Mouse (Mus musculus) right cerebral cortex, adult 2 months (tissue): ENCODE measurements around the gene Tmem132c.
"Not testable (repeated sequence)": the region's sequence is repeated elsewhere in the genome, so short reads cannot be mapped to it uniquely, and the experiment has no call there.

ENCODE experiments used
- DNase-seq, 2 experiments: peaks; one replicate each; pipeline ENCODE4 v3.0.0; 2021 to 2022; ENCODE audit warnings: low spot score in 2 of 2

The Tmem132c gene

DNA sequence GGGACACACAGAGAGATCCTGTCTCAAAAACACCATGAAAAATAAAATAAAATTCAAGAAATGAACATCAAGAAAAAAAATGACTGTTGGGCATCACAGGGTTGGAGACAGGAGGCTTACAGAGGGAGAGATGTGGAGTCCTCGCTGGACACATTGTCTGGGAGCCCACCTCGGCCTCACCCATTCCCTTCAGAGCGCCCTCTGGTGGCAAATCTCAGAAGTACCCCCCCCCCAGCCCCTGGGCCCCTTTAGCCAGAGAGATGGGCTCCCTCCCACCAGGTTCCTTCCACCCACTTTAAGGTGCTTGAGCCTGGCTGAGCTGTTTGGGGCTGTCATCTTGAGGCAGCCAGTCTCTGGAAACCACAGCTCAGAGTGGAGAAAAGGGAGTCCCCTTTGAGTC is 99.5 kb downstream of the Tmem132c start:
- no peak for DNase-seq

DNA sequence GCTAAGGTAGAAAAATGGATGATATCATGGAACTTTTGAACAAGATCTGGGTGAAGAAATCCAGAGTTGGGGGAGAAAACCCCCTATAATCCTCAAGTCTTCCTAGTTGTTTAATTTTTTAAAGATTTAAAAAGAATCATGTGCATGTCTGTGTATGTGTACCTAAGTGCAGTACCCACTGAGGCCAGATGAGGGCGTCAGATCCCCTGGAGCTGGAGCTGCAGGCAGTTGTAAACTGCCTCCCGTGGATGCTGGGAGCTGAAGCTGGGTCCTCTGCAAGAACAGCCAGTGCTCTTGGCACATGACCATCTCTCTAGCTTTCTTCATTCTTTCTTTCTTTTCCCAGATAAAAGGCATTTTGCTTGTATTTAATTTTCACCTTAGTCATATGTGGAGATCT is 103.1 kb downstream of the Tmem132c start:
- no peak for DNase-seq

DNA sequence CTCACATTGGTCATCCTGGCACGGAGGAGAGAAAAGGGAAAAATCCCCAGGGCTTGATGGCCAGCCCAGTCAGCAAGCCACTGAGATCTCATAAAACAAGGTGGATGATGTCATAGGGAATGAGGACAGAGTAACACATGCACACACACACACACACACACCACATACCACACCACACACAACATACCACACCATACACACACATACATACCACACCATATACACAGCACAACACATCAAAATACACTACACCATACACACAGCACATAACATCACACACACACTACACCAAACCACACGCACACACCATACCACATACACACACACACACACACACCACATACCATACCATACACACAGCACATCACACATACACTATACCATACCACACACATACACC is 104.8 kb downstream of the Tmem132c start:
- no peak for DNase-seq

DNA sequence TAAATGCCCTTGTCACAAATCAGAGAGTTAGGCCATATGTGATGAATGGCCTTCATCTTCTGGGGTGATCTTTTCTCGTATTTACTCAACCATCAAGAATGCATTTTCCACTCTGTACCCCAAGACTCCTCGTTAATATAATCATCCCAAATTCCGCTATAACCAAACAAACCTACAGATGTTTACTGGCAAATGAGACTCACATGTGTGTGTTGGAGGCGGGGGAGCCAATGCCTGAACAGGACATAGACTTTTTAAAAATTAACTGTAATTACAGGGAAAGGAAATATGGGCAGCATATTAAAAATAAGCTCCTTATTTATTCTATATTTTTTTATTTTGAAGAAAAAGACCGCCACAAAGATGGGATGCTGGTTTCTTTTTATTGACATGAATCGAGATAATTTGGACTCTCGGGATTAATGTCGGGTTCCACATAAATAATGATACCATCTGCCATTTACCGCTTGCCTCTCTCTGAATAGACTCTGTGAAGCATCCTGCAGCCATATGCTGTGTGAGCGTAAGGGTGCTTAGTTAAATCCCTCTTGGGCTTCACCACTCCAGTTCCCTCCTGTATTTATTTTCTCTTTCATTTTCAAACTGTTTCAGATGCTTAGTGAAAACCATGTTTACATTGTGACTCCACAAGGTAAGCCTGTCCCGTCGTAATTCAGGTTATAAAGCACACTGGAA is 105.6 kb downstream of the Tmem132c start:
- no peak for DNase-seq

DNA sequence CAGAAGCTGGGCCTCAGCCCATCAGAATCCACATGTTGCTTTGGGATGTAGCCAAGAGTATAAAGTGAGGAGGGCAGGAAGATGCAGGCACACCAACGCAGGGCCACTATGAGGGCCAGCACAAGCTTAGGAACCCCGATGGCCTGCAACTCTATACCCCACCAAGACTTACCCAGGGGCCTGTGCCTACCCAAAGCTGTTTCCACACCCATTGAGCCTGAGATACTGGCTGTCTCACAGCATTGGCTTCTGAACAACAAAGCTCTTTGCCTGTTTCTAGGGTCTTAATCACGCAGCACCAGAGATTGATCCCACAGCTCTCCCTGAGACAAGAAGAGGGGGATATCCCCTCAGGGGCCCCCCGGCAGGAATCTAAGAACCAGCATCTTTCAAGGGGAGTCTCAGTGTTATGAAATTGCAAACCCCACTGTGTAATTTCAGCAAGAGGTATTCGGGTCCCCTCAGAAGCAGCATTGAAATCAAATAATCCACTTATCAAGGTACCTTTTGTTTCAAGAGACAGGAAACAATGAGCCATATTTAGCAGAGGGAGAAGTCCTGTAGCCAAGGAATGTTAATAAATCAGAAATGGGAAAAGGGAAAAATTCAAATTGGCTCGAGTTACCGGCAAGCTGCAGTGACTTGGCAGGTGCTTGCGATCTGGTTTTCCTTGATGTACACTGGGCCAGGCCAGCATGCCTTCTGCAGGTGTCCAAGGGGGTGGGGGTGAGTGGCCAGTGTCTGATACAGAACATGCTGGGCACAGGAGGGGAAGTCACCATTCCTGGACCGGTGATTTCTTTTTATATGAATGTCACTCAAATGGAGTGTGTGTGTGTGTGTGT is 107.8 kb downstream of the Tmem132c start:
- DNase-seq, result no peak

DNA sequence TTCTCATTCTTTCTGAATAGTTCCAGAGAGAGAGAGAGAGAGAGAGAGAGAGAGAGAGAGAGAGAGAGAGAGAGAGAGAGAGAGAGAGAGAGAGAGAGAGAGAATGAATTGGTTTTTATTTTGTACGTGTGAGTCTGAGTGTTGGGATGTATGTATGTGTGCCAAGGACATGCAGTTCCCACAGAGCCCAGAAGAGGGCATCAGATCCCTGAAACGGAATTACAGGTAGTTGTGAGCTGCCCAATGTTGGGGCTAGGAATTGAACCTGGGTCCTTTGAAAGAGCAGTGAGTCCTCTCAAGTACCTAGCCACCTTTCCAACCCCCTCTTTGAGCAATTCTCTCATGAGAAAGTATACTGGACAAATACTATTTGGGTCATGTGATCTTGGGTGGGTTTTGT is 111.4 kb downstream of the Tmem132c start:
- no peak for DNase-seq

DNA sequence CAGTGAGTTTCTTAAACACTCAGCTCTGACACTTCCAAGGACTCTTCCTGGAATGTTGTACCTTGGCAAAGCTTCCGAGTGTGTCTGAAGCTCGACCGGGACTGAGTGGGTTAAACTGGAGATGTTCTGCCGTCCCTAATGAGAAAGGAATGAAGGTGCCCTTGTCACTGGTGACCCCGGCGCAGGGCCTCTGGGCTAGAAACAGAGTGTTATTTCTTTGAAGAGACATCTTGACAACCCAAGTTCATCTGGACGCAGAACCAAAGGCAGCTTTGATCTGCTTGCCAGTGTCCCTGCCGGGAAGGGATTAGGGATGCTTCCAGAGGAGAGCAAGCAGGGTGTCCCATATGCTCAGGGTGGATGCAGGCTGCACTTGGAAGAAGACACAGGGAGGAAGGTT is 114.2 kb downstream of the Tmem132c start:
- no peak for DNase-seq

DNA sequence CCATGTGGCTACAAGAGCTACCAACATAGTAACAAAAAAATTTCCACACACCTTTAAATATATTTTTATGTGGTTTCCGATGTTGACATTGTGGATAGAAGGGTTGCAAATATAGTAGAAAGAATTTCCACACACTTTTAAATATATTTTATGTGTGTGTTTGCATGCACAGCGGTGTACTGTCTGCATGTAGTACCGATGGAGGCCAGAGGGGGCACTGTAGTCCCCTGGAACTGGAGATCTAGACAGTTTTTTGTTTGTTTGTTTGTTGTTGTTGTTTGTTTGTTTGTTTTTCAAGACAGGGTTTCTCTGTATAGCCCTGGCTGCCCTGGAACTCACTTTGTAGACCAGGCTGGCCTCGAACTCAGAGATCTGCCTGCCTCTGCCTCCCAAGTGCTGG is 116.3 kb downstream of the Tmem132c start:
- DNase-seq, result not testable (repeated sequence)

DNA sequence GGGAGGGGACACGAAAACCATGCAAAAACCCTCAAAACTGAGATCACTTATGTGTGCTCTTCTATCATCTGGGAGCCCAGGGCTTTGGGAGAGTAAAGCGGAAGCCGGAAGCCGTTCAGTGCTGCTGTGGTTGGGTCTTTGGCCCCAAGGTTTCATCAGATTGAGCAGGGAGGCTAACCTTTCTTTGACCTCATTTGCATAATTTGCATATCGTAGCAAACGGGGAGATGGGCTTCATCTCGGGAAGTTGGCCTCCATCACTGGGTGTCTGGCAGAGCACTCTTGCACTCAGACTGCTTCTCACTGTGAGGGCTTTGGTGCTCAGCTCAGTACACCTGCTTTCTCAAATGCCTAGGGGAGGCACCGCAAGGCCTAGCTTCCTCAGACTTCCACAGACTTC is 119.5 kb downstream of the Tmem132c start:
- no peak for DNase-seq

DNA sequence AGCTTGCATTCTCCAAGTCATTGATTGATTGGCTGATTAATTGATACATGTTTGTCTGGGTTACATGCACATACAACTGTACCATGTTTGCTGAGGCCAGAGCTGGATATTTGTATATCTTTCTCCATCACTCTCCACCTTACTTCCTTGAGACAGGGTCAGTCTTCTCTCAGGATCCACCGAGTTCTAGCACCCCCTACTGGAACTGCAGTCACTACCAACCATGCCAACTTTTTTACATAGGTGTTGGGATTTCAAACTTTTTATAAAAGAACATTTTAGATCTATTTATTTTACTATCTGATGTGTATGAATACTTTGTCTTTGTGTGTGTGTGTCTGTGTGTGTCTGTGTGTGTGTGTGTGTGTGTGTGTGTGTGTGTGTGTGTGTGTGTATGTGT is 123.5 kb downstream of the Tmem132c start:
- DNase-seq, result no peak

DNA sequence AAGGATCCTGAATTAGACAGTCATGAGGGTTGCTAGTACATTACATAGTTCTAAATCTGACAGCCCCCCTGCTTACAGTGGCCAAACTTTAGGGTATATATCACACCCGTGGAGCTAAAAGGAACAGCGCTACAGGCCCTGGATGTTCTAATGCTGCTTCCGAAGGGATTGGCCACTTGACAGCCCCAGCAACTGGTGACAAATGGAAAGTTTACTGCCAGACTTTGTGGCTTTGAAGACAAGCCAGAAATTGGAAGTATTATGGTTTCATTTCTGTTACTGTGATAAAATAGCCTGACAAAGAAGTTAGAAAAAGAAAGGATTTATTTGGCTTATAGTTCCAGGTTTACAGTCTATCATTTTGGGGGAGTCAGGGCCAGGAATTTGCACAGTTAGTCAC is 126.6 kb downstream of the Tmem132c start:
- DNase-seq, result no peak

DNA sequence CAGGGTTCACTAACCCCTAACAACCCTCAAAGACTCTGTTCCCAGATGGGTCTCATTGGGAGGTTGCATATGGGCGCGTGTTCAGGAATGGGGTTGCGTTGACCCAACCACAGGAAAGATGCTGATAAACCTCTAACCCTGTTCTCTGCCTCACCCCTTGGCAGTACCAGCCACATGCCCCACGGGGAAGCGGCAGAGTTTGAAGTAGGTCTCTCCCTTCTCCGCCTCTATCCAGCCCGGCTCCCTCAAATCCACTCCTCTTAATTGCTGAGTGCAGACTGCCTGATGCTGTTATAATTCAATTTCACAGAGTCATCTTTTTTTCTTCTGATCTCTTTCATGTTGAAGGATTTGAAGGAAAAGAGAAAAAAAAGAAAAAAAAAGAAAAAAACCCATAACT is 128.2 kb downstream of the Tmem132c start:
- no peak for DNase-seq

DNA sequence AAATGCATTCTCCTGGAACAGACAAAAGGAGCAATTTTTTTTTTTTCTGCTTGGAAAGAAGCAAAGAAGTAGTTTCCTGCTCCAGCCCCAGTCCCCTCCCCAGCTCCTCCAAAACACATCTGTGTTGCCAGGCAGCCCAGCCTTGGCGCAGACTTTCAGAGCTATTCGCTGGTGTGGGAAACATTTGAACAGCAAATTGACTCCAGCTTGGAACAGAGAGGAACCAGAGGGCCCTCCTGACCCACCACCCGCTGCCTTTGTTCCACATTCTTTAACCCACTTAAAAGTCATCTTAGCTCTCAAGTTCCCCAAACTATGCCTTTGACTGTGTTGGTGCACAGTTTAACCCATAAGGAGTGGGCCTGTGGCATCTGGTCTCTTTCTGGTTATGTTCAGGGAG is 128.9 kb downstream of the Tmem132c start:
- peak; percentile 17 to 22 for DNase-seq

DNA sequence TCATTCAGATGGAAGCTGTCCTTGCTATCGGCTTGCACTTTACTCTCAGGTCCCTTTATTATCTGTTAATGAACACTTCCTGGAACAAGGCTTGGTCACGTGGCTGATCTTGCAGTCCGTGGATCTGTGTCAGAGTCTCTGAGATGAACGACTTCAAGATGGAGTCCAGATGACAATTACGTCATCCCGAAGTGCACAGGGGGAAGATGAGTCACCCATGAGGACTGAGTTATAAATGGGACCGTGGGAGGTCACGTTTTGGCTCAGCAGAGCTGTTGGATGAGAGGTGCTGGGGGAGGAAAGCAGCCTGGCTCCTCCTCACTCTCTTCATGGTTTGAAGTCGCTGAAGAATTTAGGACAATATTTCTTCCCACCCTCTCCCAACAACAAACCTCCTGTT is 132.6 kb downstream of the Tmem132c start:
- peak; percentile 66 to 67 for DNase-seq

DNA sequence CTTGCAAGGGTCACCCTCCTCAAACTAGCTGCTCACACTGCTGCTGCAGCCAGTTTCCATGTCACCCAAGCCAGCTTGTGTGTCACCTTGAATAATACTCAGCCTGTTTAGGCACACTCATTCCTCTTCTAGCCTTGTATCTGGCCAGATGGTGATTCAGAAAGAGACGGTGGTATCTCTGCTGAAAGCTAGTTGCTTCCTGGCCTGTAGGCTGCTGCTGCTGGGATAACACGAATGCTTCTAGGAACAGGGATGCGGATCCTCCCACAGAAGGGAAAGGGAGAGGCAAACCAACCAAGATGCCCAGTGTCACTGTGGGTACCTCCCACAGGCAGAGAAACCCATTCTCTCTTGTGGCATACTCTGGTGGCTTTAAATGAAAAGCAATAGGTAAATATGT is 134.0 kb downstream of the Tmem132c start:
- peak; percentile 21 for DNase-seq

DNA sequence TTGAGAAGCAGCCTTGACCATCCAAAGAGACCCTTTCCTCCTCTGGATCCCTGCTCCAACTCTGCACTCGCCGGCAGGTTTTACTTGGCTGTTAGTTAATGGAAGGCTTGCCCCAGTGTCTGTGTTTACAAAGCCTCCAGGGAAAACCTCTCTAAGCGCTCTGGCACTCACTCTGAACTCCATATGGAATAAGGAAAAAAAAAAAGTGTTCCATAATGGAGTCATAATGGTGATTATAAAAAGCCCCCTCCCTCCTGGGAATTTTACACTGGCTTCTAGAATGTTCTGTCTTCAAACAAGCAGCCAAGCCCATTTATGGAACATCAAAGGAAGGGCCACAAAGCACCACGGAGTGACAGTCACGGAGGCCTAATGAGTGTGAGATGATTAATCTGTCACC is 136.9 kb downstream of the Tmem132c start:
- no peak for DNase-seq

DNA sequence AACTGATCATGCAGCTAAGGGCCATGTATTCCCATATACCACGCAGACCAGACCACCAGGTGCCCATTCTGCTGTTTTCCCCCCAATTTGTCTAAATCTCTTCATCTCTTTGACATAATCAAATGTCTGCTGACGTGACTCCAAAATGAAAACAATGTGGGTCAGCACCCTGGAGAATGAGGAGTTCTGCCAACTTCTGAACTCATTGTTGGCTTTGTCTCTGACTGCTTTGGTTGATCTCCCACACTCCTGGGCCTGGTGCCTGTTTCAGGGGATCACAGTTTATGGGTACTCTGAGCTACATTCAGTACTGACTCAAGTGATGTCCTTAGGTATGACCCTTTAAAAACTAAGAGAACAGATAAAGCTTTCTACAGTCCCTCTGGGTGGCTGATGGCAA is 137.7 kb downstream of the Tmem132c start:
- DNase-seq, result no peak

DNA sequence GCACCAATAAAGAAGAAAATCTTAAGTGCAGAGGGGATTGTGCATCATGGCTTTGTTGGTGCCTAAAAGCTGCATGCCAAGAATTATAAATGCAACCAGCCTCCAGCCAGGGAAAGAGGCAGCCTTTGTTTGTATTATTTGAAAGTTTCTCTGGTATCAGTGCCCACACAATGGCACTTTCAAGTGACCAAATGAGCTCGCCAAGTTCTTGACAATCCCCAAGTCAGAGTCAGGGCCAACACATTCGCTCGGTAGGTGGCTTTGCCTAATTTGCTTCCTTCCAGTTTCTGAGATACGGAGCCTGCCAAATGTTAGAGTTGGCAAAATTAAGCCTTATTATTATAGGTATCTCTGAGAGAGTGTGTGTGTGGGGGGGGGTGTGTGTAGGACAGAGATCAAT is 139.6 kb downstream of the Tmem132c start:
- no peak for DNase-seq

DNA sequence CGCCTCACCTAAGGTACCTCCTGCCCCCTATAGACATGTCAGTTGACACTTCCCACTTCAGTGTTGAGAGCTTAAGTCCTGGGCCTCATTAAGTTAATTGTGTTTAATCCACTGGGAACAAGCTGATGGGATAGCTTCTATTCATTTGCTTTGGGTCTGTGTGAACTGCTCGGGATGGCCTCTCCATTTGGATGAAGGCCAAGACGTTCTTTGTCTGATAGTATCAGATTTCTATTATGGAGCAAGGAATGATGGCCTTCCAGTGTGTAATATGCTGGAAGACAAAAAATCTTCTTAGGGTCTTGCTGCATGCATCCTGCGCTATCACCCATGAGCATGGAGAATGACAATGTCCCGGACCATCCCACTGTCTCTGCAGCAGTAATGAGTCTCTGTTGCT is 141.0 kb downstream of the Tmem132c start:
- DNase-seq, result no peak

DNA sequence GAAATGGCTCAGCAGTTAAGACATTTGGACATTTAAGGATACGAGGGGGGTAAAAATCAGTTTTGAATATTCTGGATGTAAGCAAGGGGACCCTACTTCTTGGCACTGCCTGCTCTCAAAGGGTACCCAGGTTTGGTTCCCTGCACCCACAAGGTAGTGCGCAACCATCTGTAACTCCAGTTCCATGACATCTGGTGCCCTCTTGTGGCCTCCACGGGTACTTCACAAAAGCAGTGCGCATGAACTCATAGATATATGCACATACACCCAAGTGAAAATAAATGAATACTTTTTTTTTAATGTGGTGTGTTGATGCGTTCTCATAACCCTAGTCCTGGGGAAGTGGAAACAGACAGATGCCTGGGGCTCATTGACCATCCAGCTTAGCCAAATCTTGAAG is 149.6 kb downstream of the Tmem132c start:
- no peak for DNase-seq

DNA sequence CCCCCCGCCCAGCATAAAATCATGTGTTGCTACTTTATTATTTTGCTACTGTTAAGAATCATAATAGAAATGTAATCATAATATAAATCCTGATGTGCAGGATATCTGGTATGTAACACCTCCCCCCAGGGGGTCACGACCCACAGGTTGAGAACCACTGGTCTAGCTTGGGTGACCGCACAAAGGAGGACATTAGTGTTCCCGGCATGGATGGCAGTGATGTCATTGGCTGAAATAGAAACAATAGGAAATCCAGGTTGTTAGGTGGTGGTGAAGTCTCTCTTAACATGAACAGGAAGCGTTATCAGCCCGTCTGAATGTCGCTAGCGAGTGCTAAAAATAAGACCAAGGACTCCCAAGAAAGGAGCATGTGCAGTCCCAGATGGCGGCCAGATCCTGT is 155.3 kb downstream of the Tmem132c start:
- DNase-seq, result no peak

DNA sequence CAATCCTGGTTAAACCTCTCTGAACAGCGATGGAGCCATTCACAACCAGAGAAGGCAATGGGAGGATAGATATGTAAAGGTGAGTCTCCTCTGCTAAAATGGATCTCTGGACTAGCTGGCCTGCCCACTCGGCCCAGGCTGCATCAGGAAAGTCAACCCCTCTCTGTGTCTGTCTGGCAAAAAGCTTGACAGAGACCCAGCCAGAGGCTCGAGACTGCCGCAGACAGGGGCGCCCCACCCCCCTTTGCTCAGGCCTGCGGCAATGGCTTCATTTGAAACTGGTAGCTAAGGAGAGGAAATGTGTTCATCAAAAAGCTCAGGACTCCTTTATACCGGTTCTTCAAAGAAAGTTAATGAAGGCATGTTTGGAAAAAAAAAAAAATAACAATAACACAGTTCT is 156.4 kb downstream of the Tmem132c start:
- DNase-seq, result no peak

DNA sequence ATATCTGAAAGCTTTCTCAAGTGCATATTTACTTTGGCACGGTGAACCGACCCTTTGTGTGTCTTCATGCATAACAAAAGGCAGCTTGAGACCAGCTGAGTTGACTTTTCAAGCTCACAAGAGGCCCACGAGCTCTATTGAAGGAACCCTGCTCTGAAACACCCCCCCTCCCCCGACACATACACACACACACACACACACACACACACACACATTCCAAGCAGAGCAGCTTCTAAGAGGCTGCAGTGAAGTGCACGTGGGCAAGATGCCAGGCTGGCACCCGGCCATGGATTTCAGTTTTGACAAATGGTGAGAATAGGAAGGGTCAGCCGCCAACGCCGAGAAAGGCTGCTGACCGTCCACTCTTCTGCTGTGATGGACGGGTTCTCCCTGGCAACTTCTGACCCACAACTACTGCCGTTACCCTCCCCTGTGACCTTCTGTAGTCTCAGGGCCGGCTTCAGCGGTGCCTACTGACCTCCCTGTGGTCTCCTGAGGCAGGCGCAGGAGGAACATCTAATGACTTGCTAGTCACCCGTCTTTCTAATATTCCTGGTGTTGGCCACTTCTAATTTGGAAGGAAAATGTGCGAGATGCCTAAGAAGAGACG is 163.9 kb downstream of the Tmem132c start:
- DNase-seq, result peak in 1 of 2 experiments; percentile 25
